Mouse (Mus musculus): ENCODE measurements at regions not wholly inside any gene's neighbourhood (a gene's known extent, or its start where the extent isn't known, plus 50 kb on each side); places are given as distances from the start of the nearest gene placed in this dataset.

DNA sequence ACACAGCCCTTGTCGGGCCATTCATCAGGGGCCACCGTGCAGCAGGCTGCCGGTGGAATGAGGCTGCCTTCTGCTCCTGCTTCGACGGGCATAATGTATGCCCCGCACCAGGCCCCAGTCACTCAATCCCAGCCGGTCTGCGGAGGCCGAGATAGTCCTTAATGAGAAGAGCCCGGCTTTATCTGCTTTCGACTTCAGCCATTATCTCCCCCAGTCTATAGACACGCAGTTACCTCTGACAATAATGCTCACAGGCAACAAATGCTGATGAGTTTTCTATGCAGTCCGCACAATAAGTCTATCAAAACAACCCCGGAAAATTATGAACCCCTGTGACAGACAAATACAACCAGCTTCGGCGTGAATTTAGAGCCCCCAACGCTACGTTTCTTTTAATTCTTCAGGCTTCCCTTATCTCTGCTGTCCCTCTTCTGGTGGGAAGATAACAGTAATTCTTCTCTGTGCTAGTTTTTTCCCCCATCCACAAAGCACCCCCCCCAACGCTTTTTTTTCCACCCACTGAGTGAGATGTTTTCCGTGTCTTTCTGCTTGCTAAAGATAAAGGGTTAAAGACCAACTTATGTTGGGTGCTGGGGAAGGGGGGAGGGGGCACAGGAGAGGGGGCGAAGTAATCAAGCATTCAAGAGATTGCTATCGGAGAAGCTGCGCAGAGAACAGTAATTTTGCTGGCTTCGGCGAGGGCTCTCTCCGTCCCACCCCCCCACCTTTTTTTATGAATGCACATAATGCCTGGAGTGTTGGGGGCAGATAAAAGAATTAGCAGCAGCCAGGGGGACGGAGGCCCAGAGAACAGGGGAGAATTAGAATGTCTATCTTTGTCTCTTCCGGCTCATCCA, 117.8 kb downstream of the Mrm1 start:
- no peak for DNase-seq

DNA sequence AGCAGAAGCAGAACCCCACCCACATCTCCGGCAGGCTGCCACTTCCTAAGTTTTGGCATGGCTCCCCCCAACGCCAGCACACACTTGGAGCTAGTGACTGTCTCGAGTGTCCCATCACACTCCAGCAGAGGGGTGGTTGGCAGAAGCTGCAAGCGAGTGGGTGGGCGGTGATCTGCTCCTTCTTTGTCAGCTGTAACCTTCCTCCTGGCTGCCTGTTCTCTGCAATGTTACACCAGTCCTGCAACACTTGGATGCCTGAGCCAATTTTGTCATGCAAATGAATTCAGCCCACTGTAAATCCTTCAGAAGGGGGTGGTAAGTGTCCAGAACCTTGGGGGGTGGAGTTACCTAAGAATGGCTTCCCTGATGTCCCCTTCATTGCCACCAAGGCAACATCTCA, 121.8 kb downstream of the Mrm1 start:
- no peak for DNase-seq

DNA sequence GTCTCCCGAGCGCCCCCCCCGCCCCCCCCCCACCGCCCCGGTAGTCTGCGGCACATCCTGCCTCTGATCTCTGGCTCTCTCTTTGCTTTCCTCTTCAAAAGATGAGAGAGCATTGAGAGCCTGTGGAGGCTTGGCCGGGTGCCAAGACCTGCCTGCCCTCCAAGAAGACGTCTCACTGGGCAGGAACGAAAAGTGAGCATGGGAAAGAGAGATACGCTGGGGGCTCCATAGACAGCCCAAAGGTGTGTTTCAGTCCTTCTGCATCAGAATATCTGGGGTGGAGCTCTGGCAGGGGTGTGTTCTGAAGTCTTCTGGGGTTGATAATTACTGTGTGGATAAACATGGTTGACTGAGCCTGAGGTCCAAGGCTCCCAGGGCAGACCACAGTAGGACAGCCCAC, 126.7 kb downstream of the Mrm1 start:
- no peak for DNase-seq

GRCm38 (mm10) chr11:84691410-84692148, 127.7 kb downstream of the Mrm1 start:
- DNase-seq: no peak

GRCm38 (mm10) chr11:84686473-84686872, 132.8 kb downstream of the Mrm1 start:
- DNase-seq: no peak

GRCm38 (mm10) chr11:84684325-84684724, 135.0 kb downstream of the Mrm1 start:
- DNase-seq: no peak

GRCm38 (mm10) chr11:84682931-84683330, 136.4 kb downstream of the Mrm1 start:
- no peak for DNase-seq

DNA sequence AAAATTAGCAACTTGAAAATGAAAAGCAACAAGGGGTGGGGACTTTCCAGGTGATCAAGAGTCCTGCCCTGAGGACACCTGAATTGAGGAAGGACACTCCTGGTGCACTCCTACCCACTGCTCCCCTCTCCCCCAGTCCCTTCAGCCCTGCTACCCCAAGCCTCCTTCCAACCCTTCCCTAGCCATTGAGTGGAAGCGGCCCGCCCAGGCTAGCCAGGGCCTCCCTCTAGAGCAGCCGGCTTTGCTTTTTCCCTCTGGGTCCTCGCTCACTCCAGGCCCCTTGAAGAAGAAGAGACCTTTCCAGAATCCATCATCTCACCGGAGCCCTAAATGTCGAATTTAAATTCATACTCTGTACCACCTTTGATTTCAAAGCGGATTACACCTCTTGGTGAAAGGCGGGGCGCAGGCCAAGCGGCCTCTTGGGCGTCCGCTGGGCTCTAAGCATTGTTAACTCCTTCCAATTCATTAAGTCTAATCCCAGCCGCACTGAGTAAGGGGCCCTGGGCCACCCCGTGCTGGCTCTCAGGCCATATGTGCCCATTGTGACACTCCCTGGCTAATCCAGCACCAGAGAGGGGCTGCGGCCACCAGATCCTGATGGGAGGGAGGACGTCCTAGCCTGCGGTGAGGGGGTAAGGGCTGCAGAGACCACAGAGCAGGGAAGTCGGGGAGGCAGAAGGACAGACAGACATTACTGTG, 142.8 kb downstream of the Mrm1 start:
- no peak for DNase-seq

DNA sequence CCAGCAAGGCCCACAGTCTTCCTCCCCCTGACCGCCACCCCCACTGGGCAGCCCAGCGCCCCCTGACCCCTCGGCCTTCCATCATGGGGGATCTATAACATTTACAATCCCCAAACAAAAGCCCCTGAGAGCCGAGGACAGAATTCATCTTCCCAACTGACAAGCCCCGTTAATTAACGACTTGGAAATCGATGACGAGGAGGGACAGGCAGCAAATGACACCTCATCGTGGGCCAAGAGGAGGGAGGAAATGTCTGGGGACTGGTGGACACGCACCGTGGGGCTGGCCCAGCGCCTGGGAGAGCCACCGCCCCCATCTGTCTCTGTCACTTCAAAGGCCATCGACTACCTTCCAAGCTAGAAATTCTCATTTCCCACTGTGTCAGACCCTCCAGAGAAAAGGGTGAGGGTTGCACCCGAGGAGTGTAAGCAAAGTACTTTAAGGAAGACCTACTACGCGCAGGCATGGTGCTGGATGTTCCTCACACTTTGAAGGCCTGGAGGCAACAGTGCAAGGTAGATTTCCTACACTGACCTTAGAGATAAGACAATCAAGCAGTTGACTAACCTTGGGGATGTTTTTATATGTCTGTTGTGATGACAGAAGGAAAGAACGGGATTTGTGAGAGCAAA, 146.4 kb downstream of the Mrm1 start:
- no peak for DNase-seq

DNA sequence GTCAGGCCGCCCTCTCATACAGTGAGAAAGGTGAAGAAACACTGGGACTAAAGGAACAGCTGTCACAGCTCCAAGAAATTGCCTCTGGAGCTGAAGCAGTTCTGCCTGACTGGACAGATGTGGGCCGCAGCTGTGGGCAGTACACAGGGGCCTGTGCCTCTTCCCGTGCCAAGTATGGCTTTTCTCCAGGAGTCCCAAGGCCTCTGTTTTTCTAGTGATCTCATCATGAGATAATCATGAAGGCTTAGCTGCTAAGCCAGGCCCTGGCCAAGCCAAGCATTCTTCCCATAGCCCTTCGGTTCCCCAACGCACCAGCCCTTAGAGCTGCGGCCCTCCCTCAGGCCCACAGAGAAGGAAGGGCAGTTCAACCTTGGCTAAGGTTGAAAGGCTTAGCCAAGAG, 146.2 kb upstream of the Lhx1 start:
- no peak for DNase-seq

GRCm38 (mm10) chr11:84667711-84668110, 142.4 kb upstream of the Lhx1 start:
- no peak for DNase-seq

DNA sequence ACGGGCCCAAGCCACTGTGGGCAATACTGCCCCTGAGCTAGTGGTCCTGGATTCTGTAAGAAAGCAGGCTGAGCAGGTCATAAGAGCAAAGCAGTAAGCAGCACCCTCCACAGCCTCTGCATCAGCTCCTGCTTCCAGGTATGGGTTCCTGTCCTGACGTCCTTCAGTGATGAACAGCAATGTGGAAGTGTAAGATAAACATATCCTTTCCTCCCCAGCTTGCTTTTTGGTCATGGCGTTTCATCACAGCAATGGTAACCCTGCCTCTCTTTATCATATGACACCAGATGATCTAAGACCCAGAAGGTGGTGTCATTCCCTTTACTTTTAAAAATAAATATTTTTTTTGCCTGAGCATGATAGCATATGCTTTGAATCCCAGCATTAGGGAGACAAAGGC, 138.9 kb upstream of the Lhx1 start:
- no peak for DNase-seq

DNA sequence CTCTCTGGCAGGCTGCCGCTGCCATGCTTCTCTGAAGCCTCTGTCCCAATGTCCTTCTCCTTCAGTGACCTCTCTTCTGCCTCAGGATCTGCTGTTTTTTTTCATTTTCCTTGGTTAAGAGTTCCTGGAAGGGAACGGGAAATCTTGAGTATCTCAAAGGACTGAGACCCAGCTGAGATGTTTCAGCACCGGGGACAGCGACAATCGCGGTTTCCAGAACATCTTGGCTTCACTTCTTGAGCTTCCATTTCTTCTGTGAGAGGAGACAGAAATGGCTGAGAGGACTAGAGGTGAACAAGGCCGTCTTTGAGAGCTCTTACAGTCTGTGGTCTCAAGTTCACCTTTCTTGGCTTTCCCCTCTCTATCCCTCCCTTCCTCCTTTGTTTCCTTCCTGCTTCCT, 136.6 kb upstream of the Lhx1 start:
- no peak for DNase-seq

GRCm38 (mm10) chr11:84660877-84661276, 135.5 kb upstream of the Lhx1 start:
- no peak for DNase-seq

GRCm38 (mm10) chr11:84659370-84659937, 134.1 kb upstream of the Lhx1 start:
- no peak for DNase-seq

DNA sequence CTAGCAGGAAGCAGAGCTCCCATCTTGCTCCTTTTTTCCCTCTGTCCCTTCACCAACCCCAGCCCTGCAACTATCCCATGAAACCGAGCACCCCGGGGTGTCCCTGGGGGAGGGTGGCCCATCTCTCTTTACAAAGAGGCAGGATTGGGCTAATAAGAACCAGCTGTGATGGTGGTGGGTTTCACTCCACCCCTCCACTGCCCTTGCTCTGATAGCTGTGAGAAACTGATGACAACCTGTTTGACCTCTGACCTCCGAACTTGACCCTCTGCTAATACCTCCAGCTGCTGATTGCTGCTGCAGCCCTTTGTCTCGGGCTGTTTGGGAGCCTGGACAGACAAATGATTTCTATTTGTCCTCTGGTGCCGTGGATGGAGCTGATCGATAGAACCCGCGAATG, 128.1 kb upstream of the Lhx1 start:
- DNase-seq: no peak

DNA sequence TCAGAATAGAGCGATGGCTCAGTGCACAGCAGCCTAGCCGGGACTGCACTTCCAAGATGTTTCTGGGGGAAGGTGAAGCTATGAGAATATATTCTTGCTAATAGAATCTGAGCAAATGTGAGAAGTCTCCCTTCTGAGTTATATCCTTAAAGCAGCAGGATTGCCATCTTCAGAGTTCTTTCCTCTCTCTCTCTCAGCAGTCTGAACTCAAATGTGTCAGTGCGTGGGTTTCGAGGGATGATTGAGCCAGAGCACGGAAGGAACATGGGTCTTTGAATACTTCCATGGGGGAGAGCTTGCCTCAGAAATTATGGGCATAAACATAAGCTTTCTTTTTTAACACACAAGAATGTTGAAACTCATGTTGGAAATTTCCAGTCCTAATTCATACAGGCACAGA, 123.6 kb upstream of the Lhx1 start:
- DNase-seq: no peak

DNA sequence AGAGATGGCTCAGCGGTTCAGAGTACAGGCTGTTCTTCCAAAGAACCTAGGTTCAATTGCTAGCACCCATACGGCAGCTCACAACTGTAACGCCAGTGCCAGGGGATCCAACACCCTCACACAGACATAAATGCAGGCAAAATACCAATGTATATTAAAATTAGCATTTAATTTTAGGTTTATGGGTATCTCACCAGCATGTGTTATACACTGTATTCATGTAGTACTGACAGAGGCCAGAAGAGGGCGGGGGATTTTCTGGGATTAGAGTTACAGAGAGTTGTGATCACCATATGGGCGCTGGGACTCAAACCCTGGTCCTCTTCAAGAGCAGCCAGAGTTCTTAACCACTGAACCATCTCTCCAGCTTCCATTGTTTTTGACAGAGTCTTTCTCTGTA, 121.8 kb upstream of the Lhx1 start:
- DNase-seq: no peak

GRCm38 (mm10) chr11:84643107-84643372, 117.7 kb upstream of the Lhx1 start:
- DNase-seq: no peak

DNA sequence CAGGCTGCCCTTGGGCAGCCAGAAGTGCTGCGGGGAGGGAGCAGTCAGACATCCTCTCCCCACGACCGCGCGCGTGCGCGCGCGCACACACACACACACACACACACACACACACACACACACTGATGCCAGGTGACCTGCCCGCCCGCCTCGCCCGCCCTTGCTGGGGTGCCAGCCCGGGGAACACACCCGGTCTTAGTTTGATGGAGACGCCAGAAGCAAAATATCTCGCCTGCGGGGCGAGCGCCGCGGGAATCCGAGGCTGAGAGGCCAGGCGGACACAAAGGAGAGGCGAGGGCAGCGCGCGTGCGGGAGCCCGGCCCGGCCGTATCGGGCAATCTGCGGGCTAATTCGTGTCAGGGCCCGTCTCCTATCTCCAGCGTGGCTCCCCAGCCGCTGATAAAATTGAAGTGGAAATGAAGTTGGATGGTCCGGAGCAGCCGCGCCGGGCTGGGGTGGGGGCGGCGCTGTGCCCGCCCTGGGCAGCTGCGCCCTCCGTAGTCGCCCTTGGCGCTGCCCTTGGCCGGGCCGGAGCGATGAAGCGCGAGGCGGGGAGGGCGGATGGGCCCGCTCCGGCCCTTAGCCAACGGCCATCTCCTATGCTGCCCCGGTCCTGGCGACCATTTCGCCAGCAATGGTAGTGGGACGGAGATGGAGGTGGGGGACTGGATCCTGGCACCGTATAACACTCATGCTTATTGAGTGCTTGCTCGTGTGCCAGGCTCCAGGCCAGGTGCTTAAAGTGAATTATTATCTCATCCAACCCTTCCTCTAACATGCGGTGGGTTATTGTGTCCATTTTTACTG, 117.2 kb upstream of the Lhx1 start:
- no peak for DNase-seq

DNA sequence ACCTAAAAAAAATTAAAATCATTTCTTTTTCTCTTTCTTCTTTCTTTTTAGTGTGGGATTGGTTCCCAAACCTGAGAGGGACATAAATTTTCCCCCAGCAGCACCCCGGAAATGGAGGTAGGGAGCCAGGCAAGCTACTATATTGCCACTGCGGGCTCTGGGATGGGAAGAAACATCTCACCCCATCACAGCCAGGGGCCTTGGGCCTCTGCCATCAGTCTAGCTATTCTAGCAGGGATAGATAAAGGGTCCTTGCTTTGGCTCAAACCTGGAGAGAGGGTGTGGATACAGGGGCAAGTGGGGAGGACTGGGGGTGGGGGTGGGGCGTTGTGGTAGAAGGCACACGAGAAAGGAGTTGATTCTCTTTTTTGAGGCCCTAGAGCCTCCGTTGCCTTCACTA, 116.3 kb upstream of the Lhx1 start:
- no peak for DNase-seq

- peak; percentile 64 for DNase-seq
Observed at GRCm38 (mm10) chr11:84638353-84638752, 113.0 kb upstream of the Lhx1 start.
